In the genomic region with DNA sequence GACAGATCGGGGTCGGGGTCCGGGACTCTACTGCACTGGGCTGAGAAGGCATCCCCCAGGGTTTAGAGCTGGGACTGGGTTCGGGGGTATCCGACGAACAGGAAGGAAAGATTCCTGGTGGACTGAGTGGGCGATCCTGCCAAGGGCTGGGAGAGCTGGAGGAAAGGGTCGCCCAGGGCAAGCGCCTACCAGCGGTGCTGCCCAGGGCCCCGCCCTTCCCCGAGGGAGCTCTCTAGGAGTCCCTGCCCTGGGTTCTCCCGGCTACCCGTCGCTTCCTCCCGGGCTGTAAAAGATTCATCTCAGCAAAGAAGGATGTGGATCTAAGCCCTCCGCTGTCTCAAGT, we compare ENCODE assay signal across 8 mouse cellular contexts. TPM values are rescaled to one million over a fixed set of nuclear protein-coding genes. Genes with fewer than 3 reads are reported as not detected.
A peak's percentile ranks its signal among the peaks of the same experiment; 100 is the strongest.
DNase-seq lines count a peak whose midpoint lies in the region; ATAC-seq and TF ChIP-seq lines count a peak whose summit lies in the region.

No protein-coding gene starts in this region.

- H3K4me2 ChIP-seq in embryonic facial prominence, embryonic 15.5 days (replicated peaks) = peak overlapping the region; percentile 98
- peak overlapping the region; percentile 63 for H3K4me2 ChIP-seq in hindbrain, embryonic 14.5 days (replicated peaks)
- peak overlapping the region; percentile 99 for H3K4me2 ChIP-seq in lung, embryonic 16.5 days (ENCODE audit: low read depth, low read length)
- peak overlapping the region; percentile 100 for H3K4me2 ChIP-seq in stomach, embryonic 16.5 days (ENCODE audit: low read depth, low read length)

- H3K27me3 ChIP-seq in thymus, adult 2 months (ENCODE audit: control insufficient read depth, insufficient read depth, low read length) = peaks cover 22% of the 10 kb centered on the region
- peaks cover 16% of the 10 kb centered on the region; the same call in 1 of the 2 replicates for H3K27me3 ChIP-seq in embryonic facial prominence, embryonic 15.5 days
- H3K27me3 ChIP-seq in hindbrain, embryonic 14.5 days (ENCODE audit: control insufficient read depth, insufficient read depth, low read length) = no peaks in the 10 kb centered on the region
- H3K27me3 ChIP-seq in lung, embryonic 16.5 days (ENCODE audit: control insufficient read depth, insufficient read depth, low read depth, low read length) = peaks cover 3% of the 10 kb centered on the region
- H3K27me3 ChIP-seq in stomach, embryonic 16.5 days (ENCODE audit: control insufficient read depth, insufficient read depth, low read length) = peaks cover 6% of the 10 kb centered on the region; the same call in 1 of the 2 replicates

- H3K4me3 ChIP-seq in thymus, adult 2 months (ENCODE audit: control insufficient read depth, insufficient read depth, low read length) = peak overlapping the region; percentile 40
- peak overlapping the region; percentile 75 for H3K4me3 ChIP-seq in embryonic facial prominence, embryonic 15.5 days (replicated peaks)
- H3K4me3 ChIP-seq in hindbrain, embryonic 14.5 days (replicated peaks; ENCODE audit: low read length) = peak overlapping the region; percentile 95
- peak overlapping the region; percentile 77 for H3K4me3 ChIP-seq in lung, embryonic 16.5 days (ENCODE audit: low read length)
- H3K4me3 ChIP-seq in stomach, embryonic 16.5 days (replicated peaks; ENCODE audit: low read length) = peak overlapping the region; percentile 72

- ATAC-seq in embryonic facial prominence, embryonic 15.5 days (ENCODE audit: insufficient number of reproducible peaks, low FRiP score, low TSS enrichment, low read depth) = 0 out of 2 replicates have a peak, but pooled peaks have one; percentile 20
- peak; percentile 41; the same call in 1 of the 2 replicates for ATAC-seq in hindbrain, embryonic 14.5 days (ENCODE audit: low FRiP score)
- peak; percentile 72 for ATAC-seq in lung, embryonic 16.5 days (ENCODE audit: low read depth)
- peak; percentile 61; the same call in 1 of the 2 replicates for ATAC-seq in stomach, embryonic 16.5 days (ENCODE audit: insufficient read depth, low FRiP score)

- no peak for TF ChIP-seq CTCF in thymus, adult 2 months (IDR thresholded peaks at IDR 0.05; ENCODE audit: borderline replicate concordance, control insufficient read depth, extremely low read depth, insufficient read depth, low read length, poor library complexity)

- 1% methylated on average over 17 of the region's 17 CpGs for WGBS in thymus, adult 2 months
- 0% methylated on average over 17 of the region's 17 CpGs for WGBS in embryonic facial prominence, embryonic 15.5 days
- under 1% methylated on average over 17 of the region's 17 CpGs for WGBS in hindbrain, embryonic 14.5 days
- WGBS in lung, embryonic 16.5 days = under 1% methylated on average over 17 of the region's 17 CpGs
- under 1% methylated on average over 17 of the region's 17 CpGs for WGBS in stomach, embryonic 16.5 days

- H3K9ac ChIP-seq in embryonic facial prominence, embryonic 15.5 days = peak overlapping the region; percentile 34
- peak overlapping the region; percentile 96 for H3K9ac ChIP-seq in hindbrain, embryonic 14.5 days
- H3K9ac ChIP-seq in lung, embryonic 16.5 days (ENCODE audit: low read length) = peak overlapping the region; percentile 81
- H3K9ac ChIP-seq in stomach, embryonic 16.5 days (ENCODE audit: low read length) = peak overlapping the region; percentile 82

- peaks cover 13% of the 10 kb centered on the region for H3K4me1 ChIP-seq in thymus, adult 2 months (replicated peaks; ENCODE audit: control insufficient read depth, insufficient read depth, low read length)
- H3K4me1 ChIP-seq in embryonic facial prominence, embryonic 15.5 days = peaks cover 25% of the 10 kb centered on the region
- H3K4me1 ChIP-seq in hindbrain, embryonic 14.5 days (replicated peaks; ENCODE audit: control insufficient read depth, insufficient read depth, low read length) = peaks cover 41% of the 10 kb centered on the region
- peaks cover 12% of the 10 kb centered on the region for H3K4me1 ChIP-seq in lung, embryonic 16.5 days (replicated peaks; ENCODE audit: control insufficient read depth, insufficient read depth, low read length)
- peaks cover 12% of the 10 kb centered on the region for H3K4me1 ChIP-seq in stomach, embryonic 16.5 days (ENCODE audit: control insufficient read depth, insufficient read depth, low read length)

- no peak for TF ChIP-seq POLR2A in thymus, adult 2 months (IDR thresholded peaks at IDR 0.05; ENCODE audit: control insufficient read depth, extremely low read depth, insufficient read depth, low read length, poor library complexity)

- H3K27ac ChIP-seq in thymus, adult 2 months (ENCODE audit: control insufficient read depth, insufficient read depth, low read length) = no peak overlapping the region
- peak overlapping the region; percentile 80 for H3K27ac ChIP-seq in embryonic facial prominence, embryonic 15.5 days (replicated peaks)
- H3K27ac ChIP-seq in hindbrain, embryonic 14.5 days = peak overlapping the region; percentile 97
- H3K27ac ChIP-seq in lung, embryonic 16.5 days (ENCODE audit: low read length) = peak overlapping the region; percentile 75; the same call in 1 of the 2 replicates
- peak overlapping the region; percentile 69; the same call in 1 of the 2 replicates for H3K27ac ChIP-seq in stomach, embryonic 16.5 days (ENCODE audit: low read length)

- H3K36me3 ChIP-seq in thymus, adult 2 months (ENCODE audit: control insufficient read depth, insufficient read depth, low read length) = no peaks in the 10 kb centered on the region
- H3K36me3 ChIP-seq in embryonic facial prominence, embryonic 15.5 days = no peaks in the 10 kb centered on the region
- H3K36me3 ChIP-seq in hindbrain, embryonic 14.5 days (replicated peaks; ENCODE audit: control insufficient read depth, insufficient read depth) = peaks cover 26% of the 10 kb centered on the region
- H3K36me3 ChIP-seq in lung, embryonic 16.5 days (ENCODE audit: control insufficient read depth, insufficient read depth, low read length) = no peaks in the 10 kb centered on the region
- no peaks in the 10 kb centered on the region for H3K36me3 ChIP-seq in stomach, embryonic 16.5 days (ENCODE audit: control insufficient read depth, insufficient read depth, low read length)

- DNase-seq in thymus, adult 2 months = peak; percentile 39
- DNase-seq in thymus, postnatal 4 days = no peak
- DNase-seq in hindbrain, embryonic 14.5 days (ENCODE audit: low spot score) = no peak
- DNase-seq in cerebellum, postnatal 14 days = no peak
- no peak for DNase-seq in cerebellum, adult 11 months

- no peaks in the 10 kb centered on the region for H3K9me3 ChIP-seq in embryonic facial prominence, embryonic 15.5 days (replicated peaks)
- no peaks in the 10 kb centered on the region for H3K9me3 ChIP-seq in hindbrain, embryonic 14.5 days (ENCODE audit: control insufficient read depth, low read length)
- H3K9me3 ChIP-seq in lung, embryonic 16.5 days (ENCODE audit: control insufficient read depth, low read length) = no peaks in the 10 kb centered on the region
- no peaks in the 10 kb centered on the region for H3K9me3 ChIP-seq in stomach, embryonic 16.5 days (replicated peaks; ENCODE audit: control insufficient read depth, low read length)

RNA-seq across cellular contexts. Expression of a gene that starts 1.0 kb away (rescaled TPM):
- polyA plus RNA-seq in thymus, adult 2 months (2012; rRNA removed) = 0.07 and 0.13 TPM in 2 replicates
- 1.5 and 2.3 TPM in 2 replicates for polyA plus RNA-seq in embryonic facial prominence, embryonic 15.5 days (2015; fragmentation: Nextera tagmentation; extraction: Ambion mirVana)
- 10.5 and 10.6 TPM in 2 replicates for polyA plus RNA-seq in hindbrain, embryonic 14.5 days (2014; fragmentation: Nextera tagmentation; extraction: Ambion mirVana)
- 0.85 and 1.3 TPM in 2 replicates for polyA plus RNA-seq in lung, embryonic 16.5 days (2015; fragmentation: Nextera tagmentation; extraction: Ambion mirVana)
- polyA plus RNA-seq in stomach, embryonic 16.5 days (2015; fragmentation: Nextera tagmentation; extraction: Ambion mirVana) = 0.44 and 0.55 TPM in 2 replicates

RNA-seq across cellular contexts. Expression of a gene that starts 40.7 kb away (rescaled TPM):
- polyA plus RNA-seq in thymus, adult 2 months (2012; rRNA removed) = 8.9 and 11.7 TPM in 2 replicates
- polyA plus RNA-seq in embryonic facial prominence, embryonic 15.5 days (2015; fragmentation: Nextera tagmentation; extraction: Ambion mirVana) = 38.1 and 38.4 TPM in 2 replicates
- 18.9 and 19.4 TPM in 2 replicates for polyA plus RNA-seq in hindbrain, embryonic 14.5 days (2014; fragmentation: Nextera tagmentation; extraction: Ambion mirVana)
- polyA plus RNA-seq in lung, embryonic 16.5 days (2015; fragmentation: Nextera tagmentation; extraction: Ambion mirVana) = 11.0 and 11.3 TPM in 2 replicates
- 22.1 and 25.6 TPM in 2 replicates for polyA plus RNA-seq in stomach, embryonic 16.5 days (2015; fragmentation: Nextera tagmentation; extraction: Ambion mirVana)

RNA-seq across cellular contexts. Expression of a gene that starts 53.2 kb away (rescaled TPM):
- polyA plus RNA-seq in thymus, adult 2 months (2012; rRNA removed) = 9.3 and 17.1 TPM in 2 replicates
- 7.5 and 8.9 TPM in 2 replicates for polyA plus RNA-seq in embryonic facial prominence, embryonic 15.5 days (2015; fragmentation: Nextera tagmentation; extraction: Ambion mirVana)
- 6.3 and 7.9 TPM in 2 replicates for polyA plus RNA-seq in hindbrain, embryonic 14.5 days (2014; fragmentation: Nextera tagmentation; extraction: Ambion mirVana)
- polyA plus RNA-seq in lung, embryonic 16.5 days (2015; fragmentation: Nextera tagmentation; extraction: Ambion mirVana) = 5.7 TPM in 2 replicates
- polyA plus RNA-seq in stomach, embryonic 16.5 days (2015; fragmentation: Nextera tagmentation; extraction: Ambion mirVana) = 7.5 and 7.6 TPM in 2 replicates

Comparison
In these comparisons a context has a peak if more than half of its experiments do, and no peak if none do; other contexts are left out.
1. H3K4me3 ChIP-seq: peak in every context shown above with its lines; median percentile 95 in hindbrain, embryonic 14.5 days; 77 in lung, embryonic 16.5 days; 75 in embryonic facial prominence, embryonic 15.5 days; 72 in stomach, embryonic 16.5 days; 40 in thymus, adult 2 months.
2. ATAC-seq: peak in every context shown above with its lines; median percentile 72 in lung, embryonic 16.5 days; 61 in stomach, embryonic 16.5 days; 41 in hindbrain, embryonic 14.5 days; 20 in embryonic facial prominence, embryonic 15.5 days.
3. H3K9ac ChIP-seq: peak in every context shown above with its lines; median percentile 96 in hindbrain, embryonic 14.5 days; 82 in stomach, embryonic 16.5 days; 81 in lung, embryonic 16.5 days; 34 in embryonic facial prominence, embryonic 15.5 days.